Mouse (Mus musculus): Measurements from ENCODE around the gene Lyplal1. TPM values are rescaled to one million over a fixed set of nuclear protein-coding genes. Genes with fewer than 3 reads are reported as not detected.
A peak's percentile ranks its signal among the peaks of the same experiment; 100 is the strongest.

The Lyplal1 gene
- 10 to 100 TPM in 1 of 2 experiments, 1 to 10 TPM in 1; 9.3 to 10.5 TPM for total RNA-seq (2021)
- long read RNA-seq, experiment 1, transcript Lyplal1-201 (5 exons, 1,578 nt): major isoform, 9 of 14 reads
- long read RNA-seq, experiment 1, partial matches to known transcripts: 0 of 14 reads
- long read RNA-seq, experiment 1, other reads (novel, unspliced or antisense): 3 of 14 reads
- long read RNA-seq, experiment 2, transcript Lyplal1-201 (5 exons, 1,578 nt): major isoform, 18 of 23 reads
- long read RNA-seq, experiment 2, partial matches to known transcripts: 0 of 23 reads
- long read RNA-seq, experiment 2, other reads (novel, unspliced or antisense): 3 of 23 reads

DNA sequence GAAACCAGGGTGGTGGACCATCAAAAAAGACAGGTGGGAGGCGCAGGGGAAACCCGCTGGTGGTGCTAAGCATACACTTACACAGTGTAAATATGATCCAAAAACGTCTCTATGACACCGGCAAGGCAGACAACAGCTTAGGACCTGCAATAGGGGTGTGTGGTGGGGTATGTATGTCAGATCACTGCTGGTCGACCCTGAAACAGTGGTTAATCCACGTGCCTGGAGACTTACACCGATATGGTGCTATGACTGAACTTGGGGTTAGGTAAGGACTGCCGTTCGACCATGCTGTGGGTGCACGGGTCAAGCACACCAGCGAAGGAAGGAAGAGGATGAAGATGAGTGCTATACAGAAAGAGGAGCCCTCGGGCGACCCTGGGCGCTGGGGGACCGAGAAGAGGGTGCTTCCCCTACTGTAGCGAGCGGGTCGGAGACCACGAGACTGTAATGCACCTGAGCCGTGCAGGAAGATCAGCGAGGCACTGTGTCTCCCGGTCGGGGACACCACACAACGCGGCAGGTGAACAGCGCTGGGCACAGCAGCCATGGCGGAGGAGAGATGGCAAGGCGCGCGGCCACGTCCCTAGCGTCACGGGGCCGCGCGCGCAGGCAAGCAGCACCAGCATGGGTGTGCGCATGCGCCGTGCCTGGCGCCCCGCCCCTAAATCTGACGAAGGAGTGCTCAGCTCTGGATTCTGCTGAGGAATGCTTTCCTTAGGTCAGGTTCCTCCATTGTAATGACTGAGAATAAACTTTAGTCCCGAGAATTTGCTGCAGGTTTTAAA is at the start of gene Lyplal1:
Gene Lyplal1 (minus strand): TSS at position 610 of the 788 bp plus-strand sequence.
- DNase-seq (ENCODE audit: low spot score in 2 of 2): peak; percentile 96

DNA sequence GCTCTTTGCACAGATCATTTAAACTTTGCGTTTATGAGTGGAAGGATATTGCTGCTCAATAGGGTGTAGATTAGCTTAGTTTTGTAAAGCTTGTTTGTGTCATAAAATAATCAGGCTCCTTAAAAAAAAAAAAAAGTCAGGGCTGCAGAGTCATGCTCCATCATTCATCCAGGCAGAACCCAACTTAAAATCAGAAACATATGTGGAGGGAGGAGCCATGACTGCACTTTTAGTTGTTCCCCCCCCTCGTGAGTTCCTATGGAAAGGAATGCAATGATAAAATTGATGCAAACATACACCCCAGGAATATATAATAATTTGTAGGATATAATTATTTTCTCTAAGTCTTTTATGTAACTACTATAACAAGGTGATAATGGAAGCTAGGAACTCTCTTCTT is 46.5 kb upstream of the Lyplal1 start:
- no peak for DNase-seq (ENCODE audit: low spot score in 2 of 2)

DNA sequence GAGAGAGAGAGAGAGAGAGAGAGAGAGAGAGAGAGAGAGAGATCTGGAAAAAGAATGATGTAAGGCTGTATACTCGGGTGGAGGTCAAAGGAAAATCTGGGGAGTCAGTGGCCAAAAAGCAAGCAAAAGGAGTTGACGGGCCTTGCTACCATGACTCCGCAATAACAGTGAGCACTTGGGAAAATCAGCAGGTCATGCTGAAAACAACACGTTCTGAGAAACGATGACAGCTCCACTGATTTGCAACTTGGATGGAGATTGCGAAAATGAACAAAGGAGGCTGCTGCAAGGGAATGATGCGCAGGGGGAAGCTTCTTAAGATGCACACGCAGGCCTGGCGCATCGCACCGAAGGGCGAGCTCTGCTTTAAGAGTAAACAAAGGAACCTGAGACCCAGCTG is 46.1 kb upstream of the Lyplal1 start:
- DNase-seq (ENCODE audit: low spot score in 2 of 2): no peak

DNA sequence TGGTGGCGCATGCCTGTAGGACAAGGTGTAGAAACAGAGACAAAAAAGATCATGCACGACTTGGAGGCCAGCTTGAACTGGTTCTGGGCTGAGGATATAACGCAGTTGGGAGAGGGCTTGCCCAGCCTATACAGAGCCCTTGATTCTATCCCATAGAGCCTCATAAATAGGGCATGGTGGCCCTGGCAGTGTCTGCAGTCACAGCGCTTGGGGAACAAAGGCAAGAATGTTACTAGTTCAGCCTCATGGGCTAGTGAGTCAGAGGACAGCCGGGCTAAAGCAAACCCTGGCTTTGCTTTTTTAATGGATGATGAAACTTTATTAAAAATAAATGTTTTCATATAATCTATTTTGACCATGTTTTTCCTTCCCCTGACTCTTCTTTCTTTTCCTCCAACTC is 33.3 kb upstream of the Lyplal1 start:
- no peak for DNase-seq (ENCODE audit: low spot score in 2 of 2)

DNA sequence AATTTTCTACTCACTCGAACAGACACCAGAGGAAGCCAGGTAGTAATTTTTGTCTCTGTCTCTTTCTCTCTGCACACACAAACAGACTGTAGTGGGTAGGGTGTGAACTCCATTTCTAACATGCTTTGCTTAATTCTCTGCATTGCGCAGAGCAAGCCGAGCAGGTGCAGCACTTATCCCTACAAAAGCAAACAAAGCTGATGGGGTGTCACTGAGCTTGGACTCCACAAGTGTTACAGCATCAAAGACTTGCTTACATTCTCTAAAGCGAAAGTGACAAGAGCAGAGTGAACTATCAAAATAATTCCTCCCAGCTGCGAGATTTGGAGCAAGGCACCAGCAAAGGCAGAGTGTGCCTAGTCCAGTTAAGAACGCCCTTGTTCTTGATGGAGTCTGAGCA is 28.3 kb upstream of the Lyplal1 start:
- no peak for DNase-seq (ENCODE audit: low spot score in 2 of 2)

DNA sequence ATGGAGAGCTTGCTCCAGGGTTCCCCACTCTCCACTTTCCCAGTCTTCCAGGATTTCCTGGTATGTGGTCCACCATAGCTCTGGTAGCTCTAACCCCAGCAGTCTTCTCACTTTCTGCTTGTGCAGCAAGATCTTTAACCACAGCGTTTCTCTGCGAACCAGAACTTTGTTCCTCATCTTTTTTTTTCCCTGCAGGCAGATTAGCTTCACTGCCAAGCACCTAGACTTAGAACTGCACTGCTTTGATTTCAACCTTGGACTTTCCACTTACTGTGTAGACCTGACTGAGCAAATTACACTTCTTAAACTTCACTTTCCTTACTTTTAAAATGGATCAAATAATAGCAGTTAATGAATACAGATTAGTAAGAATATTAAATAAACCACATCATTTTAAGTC is 23.1 kb upstream of the Lyplal1 start:
- no peak for DNase-seq (ENCODE audit: low spot score in 2 of 2)

DNA sequence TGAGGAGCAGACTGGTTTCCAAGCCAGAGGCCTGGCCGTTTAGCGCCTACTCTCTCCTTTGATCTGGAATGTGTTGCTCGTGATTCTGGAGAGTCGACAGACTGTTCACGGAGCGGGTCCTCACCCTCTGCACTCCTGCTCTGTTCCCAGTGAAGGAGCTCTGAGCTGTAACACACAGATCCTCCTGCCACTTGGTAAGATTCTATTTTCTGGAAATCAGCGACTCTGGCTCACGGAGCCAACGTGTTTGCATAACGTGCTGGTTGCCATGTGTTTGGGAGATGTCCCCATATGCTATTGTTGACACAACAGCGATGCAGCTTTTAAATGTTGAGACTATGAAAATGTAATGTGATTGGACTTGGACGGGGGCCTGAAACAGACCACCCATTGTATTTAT is 20.8 kb upstream of the Lyplal1 start:
- no peak for DNase-seq (ENCODE audit: low spot score in 2 of 2)

DNA sequence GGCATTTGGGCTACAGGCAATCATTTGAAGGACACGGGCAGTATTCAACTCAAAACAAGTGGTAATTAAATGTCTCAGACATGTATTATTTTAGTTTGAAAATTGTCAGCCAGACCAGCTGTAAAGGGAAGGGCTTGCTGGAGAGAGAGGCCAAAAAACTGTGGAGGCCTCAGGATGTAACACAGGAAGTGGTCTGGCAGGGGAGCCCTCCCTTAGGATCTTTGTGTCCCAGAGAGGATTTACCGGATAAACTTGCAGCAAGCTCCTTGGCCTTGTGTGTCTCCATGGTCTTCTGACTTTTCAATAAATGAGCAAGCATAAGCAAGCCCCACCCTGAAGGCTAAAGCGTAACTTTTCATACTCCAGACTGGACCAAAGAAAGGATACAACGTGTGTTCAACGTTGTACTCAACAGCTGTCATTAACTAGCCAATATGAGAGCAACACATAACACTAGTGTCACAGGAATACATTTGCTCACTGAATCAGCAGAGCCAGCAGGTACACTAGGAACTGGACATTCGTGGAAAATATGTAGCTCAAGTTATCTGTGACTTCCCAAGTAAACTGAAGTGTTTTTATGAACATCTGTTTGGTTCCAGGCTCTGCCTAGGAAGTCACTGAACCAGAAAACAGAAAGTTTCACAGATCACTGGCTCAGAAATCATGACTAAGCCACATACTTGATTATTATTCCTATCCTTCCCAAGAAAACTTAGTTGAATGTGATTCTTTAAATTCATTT is 19.7 kb upstream of the Lyplal1 start:
- DNase-seq (ENCODE audit: low spot score in 2 of 2): no peak

DNA sequence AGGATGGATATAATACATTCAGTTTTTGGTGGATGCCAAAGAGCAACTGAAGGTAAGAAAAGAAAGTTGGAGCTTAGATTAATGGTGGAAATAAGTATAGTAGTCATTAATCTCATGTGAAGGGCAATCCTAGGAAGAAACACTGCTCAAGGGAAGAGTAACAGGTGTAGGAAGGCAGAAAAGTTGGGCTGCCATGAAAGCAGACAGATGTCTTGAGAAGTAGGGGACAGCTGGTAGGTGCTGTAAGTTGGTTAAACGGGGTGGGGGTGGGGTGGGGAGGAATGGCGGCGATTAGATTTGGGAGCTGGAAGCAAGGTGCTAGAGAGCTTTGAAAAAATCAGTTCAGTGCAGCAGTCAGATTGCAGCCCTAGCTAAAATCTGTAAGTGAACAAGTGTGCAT is 14.4 kb upstream of the Lyplal1 start:
- no peak for DNase-seq (ENCODE audit: low spot score in 2 of 2)

DNA sequence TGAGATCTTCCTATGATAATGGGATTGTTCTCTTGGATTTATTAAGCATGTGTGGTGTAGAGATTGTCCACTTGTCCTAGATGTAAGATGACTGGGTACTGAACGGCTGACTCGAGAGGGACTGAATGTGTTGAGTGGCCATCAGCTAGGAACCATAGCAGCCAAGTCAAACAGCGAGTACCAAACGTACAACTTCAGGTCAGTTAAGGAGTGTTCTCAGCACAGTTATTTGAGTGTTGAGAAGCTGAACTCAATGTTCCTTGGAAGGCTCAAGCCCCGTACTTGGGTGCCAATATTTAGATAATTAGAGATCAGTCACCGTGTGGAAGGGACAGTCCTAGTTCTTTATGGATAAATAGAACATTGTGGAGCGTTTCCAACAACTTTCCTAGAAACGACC is 11.8 kb upstream of the Lyplal1 start:
- DNase-seq (ENCODE audit: low spot score in 2 of 2): no peak

DNA sequence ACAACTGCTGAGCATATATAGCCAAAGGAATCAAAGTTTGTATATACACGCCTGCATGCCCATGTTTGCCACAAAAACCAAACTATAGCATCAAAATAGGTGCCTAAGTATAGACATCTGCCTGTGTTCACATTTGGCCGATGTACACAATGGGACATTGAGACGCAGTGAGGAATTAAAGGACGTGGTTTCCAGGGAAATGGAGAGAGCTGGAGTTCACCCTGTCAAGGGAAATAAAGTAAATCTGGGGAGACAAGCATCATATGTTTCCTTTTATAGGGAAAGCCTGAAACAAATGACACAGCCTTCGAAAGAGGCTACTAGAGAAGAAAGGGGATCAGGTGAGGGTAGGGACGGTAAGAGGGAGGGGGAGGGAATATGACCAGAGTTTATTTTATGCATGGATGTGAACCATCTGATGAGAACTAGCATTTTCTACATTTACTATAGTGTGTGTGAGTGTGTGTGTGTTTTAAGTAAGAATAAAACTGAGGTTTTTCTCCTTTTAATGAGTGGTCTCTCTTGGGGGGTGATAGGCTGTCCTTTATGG is 9.3 kb upstream of the Lyplal1 start:
- DNase-seq (ENCODE audit: low spot score in 2 of 2): no peak

DNA sequence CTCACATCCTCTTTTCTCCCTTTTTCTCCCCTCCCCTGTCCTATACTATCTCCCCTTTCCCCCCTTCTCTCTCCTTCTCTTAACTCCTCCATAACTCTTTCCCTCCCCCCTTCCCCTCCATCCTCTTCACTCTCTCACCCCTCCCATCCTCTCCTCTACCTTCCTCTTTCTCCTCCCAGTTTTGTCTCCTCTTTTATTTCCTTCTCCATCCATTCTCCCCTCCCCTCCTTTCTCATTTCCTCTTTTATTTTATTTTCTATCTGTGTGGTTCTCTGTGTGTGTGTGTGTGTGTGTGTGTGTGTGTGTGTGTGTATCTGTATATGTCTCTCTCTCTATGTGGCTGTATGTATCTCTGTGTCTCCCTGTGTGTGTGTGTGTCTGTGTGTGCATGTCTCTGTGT is 6.6 kb upstream of the Lyplal1 start:
- no peak for DNase-seq (ENCODE audit: low spot score in 2 of 2)

DNA sequence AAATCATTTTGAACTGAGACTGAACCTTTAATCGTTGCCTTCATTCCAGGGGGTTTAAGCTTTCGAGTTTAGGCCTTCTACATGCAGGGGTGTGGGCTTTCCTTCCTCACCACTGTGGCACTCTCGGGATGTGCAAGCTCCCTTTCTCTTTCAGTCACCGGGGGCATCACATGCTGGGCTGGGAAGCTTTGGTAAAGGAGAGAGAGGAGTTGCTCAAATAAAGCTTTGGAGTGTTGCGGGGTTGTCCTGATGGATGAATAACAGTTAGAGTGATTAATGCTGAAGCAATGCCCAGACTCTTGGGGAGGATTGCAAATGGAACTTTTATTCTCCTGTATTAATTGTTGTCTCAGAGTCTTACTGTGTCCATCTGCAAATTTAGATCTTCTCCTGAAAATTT is 2.7 kb upstream of the Lyplal1 start:
- DNase-seq (ENCODE audit: low spot score in 2 of 2): no peak

DNA sequence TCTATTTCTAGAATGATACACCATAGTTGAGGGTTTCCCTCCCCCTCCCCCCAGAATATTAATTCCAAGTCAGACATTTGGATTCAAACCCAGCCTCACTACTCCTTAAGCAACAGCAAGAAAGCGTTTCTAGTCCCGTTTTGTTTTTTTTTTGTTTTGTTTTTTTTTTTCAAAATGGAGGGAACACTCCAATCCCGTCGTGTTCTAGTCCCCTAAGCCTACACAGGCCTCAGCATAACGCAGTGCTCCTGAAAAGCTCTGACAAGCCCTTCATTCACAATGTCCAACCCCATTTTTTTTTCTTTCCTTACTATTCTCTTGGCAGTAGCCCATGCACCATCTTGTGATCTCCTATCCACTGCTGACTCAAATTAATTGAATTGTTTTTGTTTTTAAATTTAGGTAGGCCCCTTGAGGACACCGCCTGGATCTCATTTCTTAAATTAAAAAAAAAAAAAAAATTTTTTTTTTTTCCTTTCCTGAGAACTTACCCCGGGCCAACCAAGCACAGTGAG is 967 bp downstream of the Lyplal1 start:
- no peak for DNase-seq (ENCODE audit: low spot score in 2 of 2)

DNA sequence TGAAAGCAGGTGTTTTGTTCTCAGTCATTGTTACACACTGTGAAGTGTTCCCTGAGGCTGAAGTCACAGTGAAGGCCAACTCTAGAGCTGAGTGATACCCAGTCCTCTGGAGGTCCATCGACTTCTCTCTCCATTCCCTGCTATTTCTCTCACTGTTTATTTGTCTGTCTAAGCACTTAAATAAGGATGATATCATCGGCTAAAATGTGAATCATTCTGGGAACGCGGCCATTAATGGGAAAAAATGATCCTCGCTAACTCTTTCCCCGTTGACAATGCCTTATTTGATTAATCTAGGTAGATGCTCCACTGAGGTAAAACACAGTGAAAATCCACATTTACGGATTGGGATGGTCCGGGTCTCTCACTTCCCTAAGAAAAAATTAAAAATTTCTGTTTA is 14.8 kb downstream of the Lyplal1 start:
- DNase-seq (ENCODE audit: low spot score in 2 of 2): peak in 1 of 2 experiments; percentile 43

DNA sequence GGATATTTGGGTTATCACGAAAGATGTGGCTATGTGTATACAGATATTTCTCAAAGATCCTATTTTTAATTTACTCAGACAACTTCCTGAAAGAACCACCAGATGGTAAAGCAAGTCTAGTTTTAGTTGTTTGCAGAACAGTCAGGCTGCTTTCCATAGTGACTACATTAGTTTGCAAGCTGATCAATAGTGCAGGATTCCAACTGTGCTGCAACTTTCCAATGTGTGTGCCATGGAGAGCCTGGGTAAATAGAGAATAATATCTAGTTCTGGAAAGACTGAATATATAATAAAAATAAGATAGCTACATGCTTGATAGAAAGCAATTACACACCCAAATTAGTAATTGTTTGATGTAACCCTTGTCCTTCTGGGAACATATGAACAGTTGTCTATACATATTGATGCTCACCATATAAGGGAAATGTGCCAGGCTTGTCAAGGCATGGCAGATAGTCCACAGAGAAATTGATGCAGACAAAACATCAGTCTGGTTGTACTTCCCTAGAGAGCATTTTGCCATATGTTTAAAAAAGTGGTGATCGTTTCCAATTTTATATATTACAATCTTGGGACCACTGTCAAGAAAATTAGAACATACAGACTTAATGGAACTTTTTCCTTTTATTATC is 50.7 kb downstream of the Lyplal1 start:
- no peak for DNase-seq (ENCODE audit: low spot score in 2 of 2)

DNA sequence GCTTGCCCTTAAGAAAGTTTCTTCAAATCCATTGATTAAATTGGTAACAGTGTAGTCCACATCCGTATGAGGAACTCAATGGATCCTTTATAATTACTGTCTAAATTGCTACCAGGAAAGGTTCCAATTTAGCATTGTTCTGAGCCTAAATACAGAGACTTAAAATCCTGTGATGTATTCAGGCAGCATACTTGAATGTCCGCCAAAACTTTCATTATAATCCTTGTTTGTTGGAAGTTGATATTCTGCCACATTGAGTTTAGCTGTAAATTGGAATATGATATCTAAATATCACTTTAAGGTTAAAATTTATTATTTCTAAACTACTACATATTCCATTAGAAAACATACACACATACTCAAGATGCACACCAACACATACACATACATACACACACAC is 57.1 kb downstream of the Lyplal1 start:
- DNase-seq (ENCODE audit: low spot score in 2 of 2): no peak

DNA sequence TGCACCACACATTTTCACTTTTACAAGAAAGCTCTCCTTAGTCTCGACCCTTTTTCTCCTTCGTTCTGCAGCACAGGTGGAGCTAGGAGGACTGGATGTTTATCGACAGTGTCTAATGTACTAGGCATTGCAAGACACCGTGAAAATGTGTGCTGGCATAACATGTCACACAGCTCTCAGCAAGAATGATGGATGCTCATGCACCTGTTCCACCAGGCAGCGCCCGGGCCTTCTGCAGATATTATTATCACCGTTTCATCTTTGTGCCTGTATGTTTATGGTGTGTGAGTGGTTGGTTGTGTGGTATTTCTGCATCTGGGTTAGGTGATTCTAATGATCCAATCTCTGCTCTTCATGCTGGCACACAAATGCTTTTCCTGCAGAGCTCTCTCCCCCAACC is 62.9 kb downstream of the Lyplal1 start:
- no peak for DNase-seq (ENCODE audit: low spot score in 2 of 2)

DNA sequence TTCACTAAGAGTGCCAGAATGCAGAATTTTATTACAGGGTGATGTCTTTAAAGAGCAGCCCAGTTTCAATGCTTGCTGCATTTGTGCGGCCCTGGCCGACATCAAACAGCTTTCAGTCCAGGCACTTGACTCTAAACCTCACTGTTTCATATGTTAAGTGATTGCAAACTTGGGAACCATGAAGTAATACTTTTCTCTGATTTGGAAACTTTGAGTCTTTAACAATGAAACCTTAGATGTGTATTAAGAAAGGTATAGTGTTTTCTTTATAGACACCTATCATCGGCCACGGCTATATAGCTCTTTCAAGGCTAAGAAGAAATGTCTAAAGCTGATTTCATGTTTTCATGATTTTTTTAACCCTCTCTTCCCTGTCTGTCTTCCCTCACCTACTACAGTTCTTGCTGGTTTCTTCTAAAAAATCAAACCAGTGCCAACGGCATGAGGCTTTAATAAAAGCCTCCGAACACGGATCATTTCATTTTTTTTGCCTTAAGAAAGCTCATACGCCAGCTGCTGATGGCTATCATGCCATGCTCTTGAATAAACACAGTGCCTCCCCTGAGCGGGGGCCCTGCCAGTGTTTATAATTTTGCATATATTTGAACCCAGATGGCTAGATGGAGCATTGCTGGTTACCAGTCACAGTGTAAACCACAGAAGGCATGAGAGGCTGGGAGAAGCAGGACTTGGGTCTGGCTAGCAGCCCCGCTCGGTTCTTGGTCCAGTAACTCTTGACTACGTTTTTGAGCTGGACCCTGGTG is 63.6 kb downstream of the Lyplal1 start:
- DNase-seq (ENCODE audit: low spot score in 2 of 2): no peak

DNA sequence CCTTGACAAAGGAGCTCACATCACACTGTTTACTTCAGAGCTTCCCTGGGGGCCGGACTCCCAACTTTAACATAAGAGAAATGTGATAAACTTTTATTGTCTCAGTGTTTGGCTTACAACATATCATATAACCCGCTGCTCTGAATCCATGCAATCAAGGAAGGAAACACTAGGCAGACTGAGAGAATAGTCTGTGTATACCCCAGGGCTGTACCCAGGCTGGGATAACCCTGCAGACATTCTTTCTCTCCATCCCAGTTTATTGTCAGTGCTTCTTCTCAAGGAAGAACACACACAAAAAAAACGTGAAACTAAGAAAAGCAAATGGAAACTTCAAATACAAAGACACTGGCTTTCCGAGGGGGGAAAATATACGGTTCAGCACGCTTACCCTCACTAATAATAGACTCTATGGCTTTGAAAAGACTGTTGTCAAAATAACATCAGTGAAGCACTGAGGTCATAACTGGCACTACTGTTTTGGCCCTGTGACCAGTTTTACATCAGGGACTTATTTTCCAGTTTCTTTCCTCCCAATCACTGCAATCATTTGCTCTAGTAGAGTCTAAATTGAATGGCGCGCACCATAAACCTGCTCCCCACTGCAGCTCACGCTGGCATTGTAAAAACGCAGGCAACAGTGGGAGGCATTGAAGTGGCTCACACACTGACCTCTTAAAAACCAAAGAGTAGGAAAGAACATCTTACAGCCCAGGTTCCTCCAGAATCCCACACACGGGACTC is 73.2 kb downstream of the Lyplal1 start:
- no peak for DNase-seq (ENCODE audit: low spot score in 2 of 2)
